Mouse (Mus musculus) brain, embryonic 14.5 days (tissue): Measurements from ENCODE around the gene Cast.

Experiments used
- CTCF ChIP-seq: fragments of 200-500 bp; IDR thresholded peaks from 2 replicates; pipeline ENCODE4 v1.5.1; 2012; ENCODE audit warnings: inconsistent platforms, mild to moderate bottlenecking, moderate library complexity, borderline replicate concordance; ENCODE audit not compliant: insufficient read depth, insufficient read length; ENCODE audit errors: extremely low read depth
- POLR2A ChIP-seq: fragments of 200-500 bp; IDR thresholded peaks from 2 replicates; pipeline ENCODE4 v1.6.1; 2012; ENCODE audit warnings: mild to moderate bottlenecking, inconsistent platforms, borderline replicate concordance; ENCODE audit not compliant: poor library complexity, insufficient read depth, insufficient read length, severe bottlenecking; ENCODE audit errors: extremely low read depth

DNA sequence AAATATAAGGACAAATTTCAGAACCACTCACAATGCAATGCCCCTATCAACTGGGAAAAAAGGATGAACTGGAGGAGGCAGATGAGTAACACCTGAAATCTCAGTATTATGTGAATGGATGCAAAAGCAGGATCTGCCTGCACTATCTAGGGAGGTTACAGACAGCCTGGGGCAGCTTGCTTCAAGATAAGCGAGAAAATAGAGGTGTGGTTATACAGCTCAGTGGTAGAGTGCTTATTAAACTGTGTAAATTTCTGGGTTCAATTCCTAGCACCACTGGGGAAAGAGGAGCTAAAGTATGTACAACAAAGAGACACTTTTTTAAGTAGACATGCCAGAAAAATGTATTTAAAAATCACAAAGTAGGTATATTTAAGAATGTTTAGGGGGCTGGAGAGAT, 14.2 kb downstream of the Cast start:
- no peak for TF ChIP-seq POLR2A
- no peak for TF ChIP-seq CTCF
